Mouse (Mus musculus) thymus, postnatal 25 days (tissue): ENCODE data around the gene Ctbp2.
"Not testable (repeated sequence)": the region's sequence is repeated elsewhere in the genome, so short reads cannot be mapped to it uniquely, and the experiment has no call there.

Experiments
- DNase-seq: peaks from one replicate; pipeline ENCODE4 v3.0.0; 2022

The Ctbp2 gene

GRCm38 (mm10) chr7:133117815-133118214 lies 6.3 kb downstream of the Ctbp2 start:
- no peak for DNase-seq

DNA sequence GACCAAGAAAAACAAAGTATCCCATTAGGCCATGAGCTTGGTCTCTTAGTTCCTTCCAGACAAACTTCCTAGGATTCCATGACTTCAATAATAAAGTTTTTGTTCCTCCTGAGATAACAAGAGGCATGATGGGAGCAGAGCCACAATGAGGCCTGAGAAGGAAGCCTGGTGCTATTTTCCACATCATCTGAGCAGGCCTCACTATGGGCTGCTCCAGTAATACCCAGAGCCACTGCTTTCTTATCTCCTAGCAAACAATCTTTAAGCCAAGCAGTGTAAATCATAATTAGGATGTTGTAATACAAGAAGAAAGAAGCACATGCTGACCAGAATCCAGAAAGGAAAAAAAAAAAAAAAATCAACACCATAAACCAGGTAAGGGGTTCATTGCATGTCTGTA lies 7.6 kb downstream of the Ctbp2 start:
- DNase-seq: no peak

GRCm38 (mm10) chr7:133115886-133116285 lies 8.3 kb downstream of the Ctbp2 start:
- DNase-seq: no peak

- no peak for DNase-seq
Measured at GRCm38 (mm10) chr7:133114847-133115470, 9.2 kb downstream of the Ctbp2 start.

DNA sequence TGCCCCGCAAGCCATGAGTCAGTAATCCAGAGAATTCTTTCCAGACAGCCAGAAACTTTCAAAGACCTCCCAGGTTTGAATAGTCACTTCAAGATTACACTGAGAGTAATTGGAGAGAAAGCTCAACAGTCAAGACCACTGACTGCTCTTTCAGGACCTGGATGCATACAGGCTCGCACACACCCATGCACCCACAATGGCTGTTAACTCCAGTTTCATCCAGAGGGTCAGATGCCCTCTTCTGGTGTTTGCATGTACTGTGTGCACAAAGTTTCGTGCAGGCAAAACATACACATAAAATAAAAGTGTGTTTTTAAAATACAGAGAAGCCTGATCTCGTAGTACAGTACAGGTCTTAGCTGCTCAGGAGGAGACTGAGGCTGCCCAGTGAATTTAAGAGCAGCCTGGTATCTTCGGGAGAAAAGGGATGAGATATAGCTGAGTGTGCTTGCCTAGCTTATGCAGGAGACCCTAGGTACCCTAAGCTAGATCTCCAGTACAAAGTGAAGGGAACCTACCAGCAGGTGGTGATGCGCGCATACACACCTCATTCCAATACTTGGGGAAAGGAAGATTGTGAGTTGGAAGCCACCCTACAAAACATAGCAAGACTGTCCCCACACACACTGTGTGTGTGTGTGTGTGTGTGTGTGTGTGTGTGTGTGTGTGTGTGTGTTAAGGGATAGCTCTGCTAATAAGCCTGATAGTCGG lies 10.8 kb downstream of the Ctbp2 start:
- DNase-seq: no peak

- no peak for DNase-seq
Measured at GRCm38 (mm10) chr7:133112351-133112831, 11.8 kb downstream of the Ctbp2 start.

DNA sequence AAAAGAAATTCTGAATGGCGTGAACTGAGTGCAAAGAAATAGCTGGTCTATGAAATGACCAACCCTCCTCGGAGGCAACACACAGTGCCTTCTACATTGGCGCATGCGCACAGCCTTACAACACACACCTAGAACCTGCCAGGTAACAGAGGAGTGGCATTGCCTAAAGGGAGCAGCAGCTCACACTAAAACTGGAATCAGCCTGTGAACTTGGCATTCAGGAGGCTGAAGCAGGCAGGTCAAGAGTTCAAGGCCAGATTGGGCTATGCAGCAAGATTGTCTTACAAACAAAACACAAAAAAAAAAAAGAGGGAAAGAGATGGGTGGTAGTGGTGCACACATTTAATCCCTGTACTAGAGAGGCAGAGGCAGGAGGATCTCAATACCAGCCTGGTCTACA lies 14.7 kb downstream of the Ctbp2 start:
- DNase-seq: no peak

DNA sequence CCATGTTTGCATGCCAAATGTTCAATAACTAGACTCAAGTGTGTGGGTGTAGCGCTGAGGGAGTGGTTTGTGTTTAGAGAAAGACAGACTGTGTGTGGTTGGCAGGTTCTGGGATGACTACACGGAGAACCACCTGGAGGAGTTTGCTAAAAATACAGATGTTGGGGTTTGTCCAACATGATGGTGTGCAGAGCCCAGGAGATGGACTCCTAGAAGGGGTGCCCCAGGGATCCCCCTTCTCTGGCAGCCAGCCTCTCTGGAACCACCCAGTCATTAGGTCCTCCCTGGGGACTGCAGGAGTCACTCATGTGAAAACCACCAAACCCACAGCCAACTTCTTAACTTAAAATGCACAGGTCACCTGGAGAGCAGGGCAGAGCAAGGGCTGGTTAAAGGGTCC lies 15.5 kb downstream of the Ctbp2 start:
- DNase-seq: no peak

DNA sequence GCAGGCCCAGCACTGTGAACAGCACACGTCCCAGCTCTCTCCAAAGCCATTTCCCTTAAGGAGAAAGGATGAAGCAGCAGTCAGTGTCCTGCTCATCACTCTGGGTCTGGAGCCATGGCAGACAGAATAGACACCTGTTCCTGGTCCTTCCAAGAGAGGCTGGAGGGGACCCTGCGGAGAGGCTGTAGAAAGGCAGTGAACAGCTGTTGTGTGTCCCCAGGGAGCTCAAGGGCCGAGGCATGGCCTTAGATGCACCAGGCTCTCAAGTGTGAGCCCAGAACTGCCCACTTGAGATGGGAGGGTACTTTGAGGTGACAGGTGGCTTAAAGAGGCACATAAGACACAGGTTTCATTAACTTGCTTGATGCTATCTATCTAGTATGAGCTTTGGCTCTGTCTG lies 21.6 kb downstream of the Ctbp2 start:
- DNase-seq: no peak

DNA sequence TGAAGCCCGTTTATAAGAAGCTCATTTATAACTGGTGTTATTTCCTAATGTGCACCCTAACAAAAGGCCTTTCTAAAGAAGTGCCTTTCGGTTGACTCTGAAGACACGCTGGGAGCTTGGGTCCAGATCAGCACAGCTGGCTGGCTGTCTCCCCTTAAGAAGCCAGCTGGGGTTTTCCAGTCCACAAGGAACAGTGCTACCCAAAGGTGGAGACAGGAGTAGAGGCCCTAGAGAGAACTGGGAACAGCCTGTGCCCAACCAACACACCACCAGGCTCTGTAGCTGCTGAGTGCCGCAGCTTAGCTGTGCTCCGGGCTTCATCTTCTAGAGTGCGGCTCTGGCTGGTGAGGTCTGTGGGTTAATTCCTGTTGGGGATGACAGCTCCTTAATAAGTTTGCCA lies 23.1 kb downstream of the Ctbp2 start:
- DNase-seq: no peak

DNA sequence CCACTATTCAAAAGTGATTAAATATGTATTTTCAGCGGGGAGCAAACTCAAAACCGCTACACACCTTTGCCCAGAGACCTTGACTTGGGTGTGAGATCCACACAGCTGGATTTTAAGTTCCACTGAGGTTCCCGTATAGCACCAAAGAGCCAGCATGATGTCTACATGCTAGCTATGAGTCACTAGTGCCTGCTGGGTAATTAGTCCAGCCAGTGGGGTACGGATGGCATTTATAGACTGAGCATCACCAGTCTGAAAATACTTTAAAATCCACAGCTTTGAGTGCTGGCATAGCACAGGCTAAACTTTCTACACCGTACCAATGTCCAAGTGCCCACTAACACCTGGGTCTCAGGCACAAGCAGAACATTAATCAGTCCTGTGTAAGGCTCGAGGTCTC lies 24.0 kb downstream of the Ctbp2 start:
- no peak for DNase-seq

DNA sequence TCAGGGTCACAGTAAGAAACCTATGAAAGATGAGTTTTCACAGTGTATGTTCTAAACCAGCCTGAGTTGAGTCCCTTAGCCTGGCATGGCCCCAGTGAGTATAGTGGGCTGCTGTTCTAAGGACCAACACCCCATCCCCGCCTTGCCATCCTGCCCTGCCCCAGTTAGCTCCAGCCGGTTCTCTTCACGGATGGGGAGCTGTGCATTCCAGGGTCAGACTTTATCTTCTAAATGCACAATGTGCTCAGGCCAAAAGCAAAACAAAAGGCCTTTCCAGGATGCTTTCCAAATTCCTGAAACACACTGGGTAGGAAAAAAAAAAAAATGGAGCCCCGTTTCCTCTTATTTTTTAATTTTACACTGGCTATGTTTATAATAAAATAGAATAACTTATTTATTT lies 24.9 kb downstream of the Ctbp2 start:
- DNase-seq: no peak

DNA sequence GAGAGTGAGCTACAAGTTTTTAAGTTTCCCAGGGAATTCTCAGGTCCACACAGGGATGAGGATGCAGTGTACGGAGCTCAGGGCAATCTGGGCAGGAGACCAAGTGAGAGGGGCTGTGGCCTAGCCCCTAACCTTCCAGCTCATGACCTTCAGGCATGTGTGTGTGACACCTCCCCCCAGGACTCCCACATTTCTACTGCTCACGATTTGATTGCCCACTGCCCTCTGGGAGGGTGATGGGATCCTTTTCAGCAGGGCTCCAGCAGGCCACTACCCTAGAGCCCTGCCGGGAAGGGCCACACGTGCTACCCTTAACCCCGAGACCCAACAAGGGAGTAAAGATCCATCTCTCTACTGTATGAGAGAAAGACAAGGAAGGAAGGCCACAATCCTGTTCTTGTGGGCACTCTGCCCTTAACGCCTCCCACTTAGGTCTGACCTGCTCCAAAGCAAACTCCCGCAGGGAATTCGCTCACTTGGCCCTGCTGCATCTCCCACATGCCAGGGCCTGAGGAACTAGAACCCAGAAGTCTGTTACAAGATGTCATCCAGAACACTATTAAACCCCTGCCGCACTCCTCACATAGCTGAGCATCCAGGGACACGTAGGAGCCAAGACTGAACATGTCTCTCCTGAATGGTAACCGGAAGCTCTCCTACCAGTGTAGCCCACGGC lies 25.9 kb downstream of the Ctbp2 start:
- no peak for DNase-seq

GRCm38 (mm10) chr7:133095610-133096009 lies 28.5 kb downstream of the Ctbp2 start:
- DNase-seq: not testable (repeated sequence)

- no peak for DNase-seq
Measured at GRCm38 (mm10) chr7:133094711-133095495, 29.3 kb downstream of the Ctbp2 start.

DNA sequence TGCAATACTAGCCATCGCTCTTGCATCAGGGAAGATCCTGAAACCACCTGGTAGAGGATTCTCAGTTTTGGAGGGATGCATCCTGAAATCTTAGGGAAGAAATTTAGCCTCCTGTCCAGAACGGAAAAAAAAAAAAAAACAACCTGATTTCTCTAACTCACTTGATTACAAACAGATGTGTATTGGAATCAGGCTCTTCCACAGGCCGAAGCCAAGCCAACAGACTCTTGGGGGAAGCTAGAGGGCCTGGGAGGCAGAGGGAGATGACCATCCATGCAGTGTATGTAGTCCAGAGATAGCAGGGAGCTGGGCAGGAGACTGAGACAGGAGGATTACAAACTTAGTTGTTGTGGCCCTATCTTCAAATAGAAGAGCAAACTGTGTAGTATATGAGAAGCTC lies 30.0 kb downstream of the Ctbp2 start:
- DNase-seq: no peak

DNA sequence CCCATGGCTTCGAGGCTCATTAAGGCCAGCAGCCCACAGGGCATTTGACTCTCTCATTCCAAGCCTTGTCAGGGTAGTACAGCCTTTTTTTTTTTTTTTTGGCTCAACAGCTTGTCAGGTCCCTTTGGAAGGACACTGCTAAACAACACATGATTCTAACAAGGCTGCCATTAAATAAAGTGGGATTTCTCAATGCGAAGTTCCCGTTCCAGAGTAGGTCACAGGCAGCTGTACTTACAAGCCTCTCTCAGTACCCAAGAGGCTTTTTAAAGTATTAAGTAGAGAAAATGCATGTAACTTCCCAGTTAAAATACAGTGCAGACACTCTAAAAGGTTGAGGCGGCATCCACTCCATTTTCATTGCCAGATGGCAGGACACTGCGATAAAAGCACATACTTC lies 30.4 kb downstream of the Ctbp2 start:
- DNase-seq: no peak

DNA sequence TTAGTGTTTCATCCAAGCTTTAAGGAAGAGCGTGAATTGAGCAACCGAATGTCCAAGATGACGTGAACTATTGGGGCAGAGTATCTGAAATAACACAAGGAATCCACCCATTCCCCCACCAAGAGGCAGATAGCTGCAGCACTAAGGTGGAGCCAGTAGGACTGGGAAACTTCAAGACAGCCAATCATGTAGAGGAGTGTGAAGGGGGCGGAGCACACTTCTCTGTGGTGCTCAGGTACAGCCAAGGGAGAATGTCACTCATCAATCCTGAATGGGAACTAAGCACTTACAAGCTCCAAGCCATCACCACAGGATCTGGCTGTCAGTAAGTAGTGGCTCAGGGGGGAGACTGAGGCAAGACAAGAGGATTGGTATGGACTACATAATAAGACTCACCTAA lies 33.5 kb downstream of the Ctbp2 start:
- DNase-seq: no peak

DNA sequence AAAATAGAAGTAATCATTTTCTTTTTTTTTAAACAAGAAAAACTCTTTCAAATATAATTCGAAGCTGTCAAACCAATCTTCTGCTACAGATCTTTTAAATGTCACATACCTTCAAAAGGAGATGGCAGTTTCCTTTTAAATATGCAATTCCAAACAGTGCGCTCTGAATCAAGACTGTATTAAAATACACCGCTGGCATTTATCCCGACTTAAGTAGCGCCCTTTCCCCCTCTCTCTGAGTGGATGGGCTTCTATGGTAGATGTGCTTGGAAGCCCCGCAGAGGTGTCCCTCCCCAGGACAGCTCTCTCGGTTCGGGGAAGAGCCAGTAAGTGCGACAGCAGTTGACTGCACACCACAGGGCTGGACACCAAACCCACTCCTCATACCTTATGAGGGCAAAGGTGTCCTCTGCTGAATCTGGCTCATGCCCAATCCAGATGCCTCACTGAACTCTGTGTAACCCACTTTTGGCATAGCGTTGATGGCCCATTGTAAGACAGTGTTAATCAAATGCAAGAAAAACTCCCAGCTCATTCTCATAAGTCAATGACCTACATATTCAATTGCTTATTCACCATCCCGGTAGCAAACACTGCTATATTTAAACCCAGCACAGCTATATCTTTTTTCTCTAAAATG lies 34.4 kb downstream of the Ctbp2 start:
- DNase-seq: no peak

DNA sequence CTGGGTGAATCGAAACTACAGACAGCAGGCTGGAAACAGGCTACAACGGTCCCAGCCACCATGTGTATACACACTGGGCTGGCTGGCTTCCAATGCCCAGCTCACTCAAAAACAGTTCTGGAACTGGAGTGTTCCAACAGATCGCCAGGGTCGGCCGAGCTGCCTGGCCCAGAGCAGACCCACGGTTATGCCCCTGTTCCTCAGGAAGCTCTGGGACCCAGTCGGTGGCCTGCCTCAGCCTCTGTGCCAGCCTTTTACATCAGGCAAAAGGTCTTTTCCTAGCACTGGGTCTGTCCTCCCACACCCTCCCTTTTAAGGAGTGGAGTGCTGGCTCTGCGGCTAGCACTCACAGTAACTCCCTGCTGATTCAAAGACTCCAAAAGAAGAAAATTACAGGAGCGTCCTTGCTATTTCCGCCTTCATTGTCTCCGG lies 35.3 kb downstream of the Ctbp2 start:
- no peak for DNase-seq

DNA sequence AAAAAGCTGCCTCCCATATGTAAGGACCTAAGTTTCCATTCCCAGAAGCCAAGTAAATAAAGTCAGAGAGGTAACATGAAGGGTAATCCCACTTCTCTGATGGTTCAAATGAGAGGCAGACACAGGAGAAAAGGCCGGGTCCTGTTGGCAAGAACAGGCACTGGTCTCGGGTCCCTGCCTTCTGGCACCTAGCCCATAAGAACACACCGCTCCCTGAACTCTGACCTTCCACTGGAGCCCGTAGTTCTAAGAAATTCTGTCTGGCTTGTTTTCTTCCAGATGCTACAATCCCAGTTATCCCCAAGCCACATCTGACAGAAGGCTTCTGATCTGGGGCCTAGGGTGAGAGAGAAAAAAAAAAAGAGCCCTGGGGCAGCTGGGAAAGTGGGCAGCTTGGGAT lies 35.7 kb downstream of the Ctbp2 start:
- DNase-seq: no peak

DNA sequence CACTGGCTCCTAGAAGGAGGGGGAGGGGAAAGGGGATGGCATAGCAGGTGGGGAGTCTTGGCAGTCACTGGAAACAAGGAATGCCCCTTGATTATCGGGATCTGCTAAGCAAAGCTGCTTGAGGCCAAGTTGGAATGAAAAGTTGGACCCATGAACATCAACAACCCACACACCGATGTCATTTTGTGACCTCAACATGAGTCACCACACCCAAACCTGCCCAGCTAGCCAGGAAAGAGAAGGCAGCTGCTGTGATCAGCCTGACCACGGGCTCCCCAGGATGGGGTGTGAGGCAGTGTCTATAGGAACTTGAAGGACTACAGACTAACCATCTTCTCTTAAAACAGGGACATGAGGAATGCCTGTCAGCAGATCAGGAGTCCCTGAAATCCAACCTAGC lies 38.7 kb downstream of the Ctbp2 start:
- no peak for DNase-seq
